Mouse (Mus musculus) kidney, embryonic 15.5 days (tissue): ENCODE data around the gene Arfgap2. TPM values are rescaled to one million over a fixed set of nuclear protein-coding genes. Genes with fewer than 3 reads are reported as not detected.

Experiments
- ATAC-seq: fragments of 200-750 bp; cut with Nextera tagmentation; replicated peaks from 2 replicates; pipeline ENCODE4 v1.8.0; 2017; ENCODE audit warnings: moderate TSS enrichment; ENCODE audit not compliant: low FRiP score
- H3K27ac ChIP-seq: fragments of 300-500 bp; sonication (generic); 2 replicates; pipeline ENCODE4 v1.5.1; 2015; ENCODE audit warnings: mild to moderate bottlenecking, inconsistent platforms
- H3K27me3 ChIP-seq: fragments of 300-500 bp; sonication (generic); 2 replicates; pipeline ENCODE4 v1.6.1; 2015; ENCODE audit warnings: inconsistent platforms
- H3K36me3 ChIP-seq: fragments of 300-500 bp; sonication (generic); 2 replicates; pipeline ENCODE4 v1.6.1; 2015; ENCODE audit warnings: inconsistent platforms
- H3K4me1 ChIP-seq: fragments of 300-500 bp; sonication (generic); 2 replicates; pipeline ENCODE4 v1.6.1; 2015; ENCODE audit warnings: inconsistent platforms
- H3K4me2 ChIP-seq: fragments of 300-500 bp; sonication (generic); 2 replicates; pipeline ENCODE4 v1.6.1; 2015; ENCODE audit warnings: moderate library complexity, mild to moderate bottlenecking, inconsistent platforms
- H3K4me3 ChIP-seq: fragments of 300-500 bp; sonication (generic); replicated peaks from 2 replicates; pipeline ENCODE4 v1.5.1; 2015; ENCODE audit warnings: mild to moderate bottlenecking, inconsistent platforms
- H3K9ac ChIP-seq: fragments of 300-500 bp; sonication (generic); 2 replicates; pipeline ENCODE4 v1.6.1; 2015; ENCODE audit warnings: mild to moderate bottlenecking, inconsistent platforms
- H3K9me3 ChIP-seq: fragments of 300-500 bp; sonication (generic); replicated peaks from 2 replicates; pipeline ENCODE4 v1.6.1; 2016; ENCODE audit warnings: inconsistent platforms
- WGBS: fragments of 180-500 bp; shearing (Covaris S2); methylation state at CpG from one replicate; pipeline ENCODE4 v1.1.7; 2015; ENCODE audit warnings: mixed read lengths; 5-methylcytosine and 5-hydroxymethylcytosine counted together
- polyA plus RNA-seq: library from polyadenylated mRNA; unstranded; fragments of >200 nt; fragmentation: Nextera tagmentation; extraction: Ambion mirVana; gene quantifications from 2 replicates; pipeline ENCODE4 v1.2.1, GENCODE M21; 2015

Gene Arfgap2
- polyA plus RNA-seq, 1 experiment from 2014 or later = 92.2 TPM

DNA sequence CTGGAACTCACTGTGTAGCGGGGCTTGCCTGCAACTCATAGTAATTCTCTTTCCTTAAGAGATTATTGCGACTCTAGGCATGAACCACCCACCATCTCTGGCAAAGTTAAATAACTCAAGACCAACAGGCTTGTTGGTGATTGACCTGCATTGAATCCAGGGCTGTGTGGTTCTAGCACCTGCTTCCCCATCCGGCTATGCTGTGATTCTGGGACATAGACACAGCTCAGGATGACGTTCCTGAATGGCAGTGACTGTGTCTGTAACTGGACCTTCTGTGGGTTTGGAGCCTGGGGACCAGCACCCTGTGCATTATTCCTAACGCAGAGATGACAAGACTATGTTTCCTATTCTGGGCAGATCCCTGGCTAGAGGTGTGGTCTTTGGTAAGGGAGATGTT lies 31.1 kb downstream of the Arfgap2 start:
- Histone ChIP-seq H3K4me2 (no peak overlapping the region), H3K4me3 (no peak overlapping the region), H3K36me3 (no peaks in the 10 kb centered on the region), H3K9ac (no peak overlapping the region), H3K4me1 (peaks cover 10% of the 10 kb centered on the region), H3K9me3 (no peaks in the 10 kb centered on the region), H3K27ac (no peak overlapping the region), H3K27me3 (no peaks in the 10 kb centered on the region)
- no peak for ATAC-seq
- 90% methylated on average over 5 of the region's 5 CpGs for WGBS

DNA sequence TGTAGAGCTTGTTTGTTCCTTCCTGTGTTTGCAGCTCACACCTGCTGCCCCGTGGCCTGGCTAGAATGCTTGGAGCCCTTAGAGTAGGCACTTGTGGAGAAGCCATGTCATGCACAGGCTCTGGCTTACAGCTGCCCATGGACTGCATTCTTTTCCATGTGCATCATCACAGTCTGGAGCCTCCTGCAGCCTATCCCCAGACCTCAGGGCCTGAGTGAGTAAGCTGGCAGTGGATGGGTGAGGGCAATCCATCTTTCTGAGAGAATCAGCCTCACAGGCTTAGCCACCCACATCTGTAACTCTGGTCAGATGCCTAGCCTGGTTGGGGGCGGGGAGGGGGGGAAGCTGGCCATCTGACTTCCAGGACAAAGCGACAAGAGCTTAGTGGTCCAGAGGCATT lies 34.4 kb downstream of the Arfgap2 start:
- Histone ChIP-seq H3K9ac (no peak overlapping the region), H3K27ac (no peak overlapping the region), H3K9me3 (no peaks in the 10 kb centered on the region), H3K36me3 (no peaks in the 10 kb centered on the region), H3K4me1 (no peaks in the 10 kb centered on the region), H3K27me3 (no peaks in the 10 kb centered on the region), H3K4me3 (no peak overlapping the region), H3K4me2 (no peak overlapping the region)
- WGBS = 71% methylated on average over 3 of the region's 3 CpGs
- no peak for ATAC-seq

DNA sequence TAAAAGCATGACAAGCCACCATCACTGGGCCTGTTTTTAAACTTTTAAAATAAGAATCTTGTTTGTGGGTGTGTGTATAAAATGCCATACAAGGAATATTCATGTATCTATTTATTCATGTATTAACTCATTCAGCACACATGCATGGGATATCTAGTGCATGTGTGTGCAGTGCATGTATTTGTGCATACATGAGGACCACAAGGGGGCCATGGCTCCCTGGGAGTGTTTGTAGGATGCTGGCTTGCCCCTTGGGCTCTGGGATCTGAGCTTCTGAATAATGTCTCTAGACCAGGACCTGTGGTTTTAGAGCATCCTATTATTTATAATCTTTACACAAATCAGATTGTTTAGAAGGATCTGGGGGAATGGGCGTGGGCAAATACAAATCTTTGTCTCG lies 36.0 kb downstream of the Arfgap2 start:
- Histone ChIP-seq H3K4me3 (no peak overlapping the region), H3K36me3 (no peaks in the 10 kb centered on the region), H3K27ac (no peak overlapping the region), H3K27me3 (no peaks in the 10 kb centered on the region), H3K9ac (no peak overlapping the region), H3K4me2 (no peak overlapping the region), H3K9me3 (no peaks in the 10 kb centered on the region), H3K4me1 (no peaks in the 10 kb centered on the region)
- ATAC-seq = no peak
- 96% methylated on average over 2 of the region's 2 CpGs for WGBS

DNA sequence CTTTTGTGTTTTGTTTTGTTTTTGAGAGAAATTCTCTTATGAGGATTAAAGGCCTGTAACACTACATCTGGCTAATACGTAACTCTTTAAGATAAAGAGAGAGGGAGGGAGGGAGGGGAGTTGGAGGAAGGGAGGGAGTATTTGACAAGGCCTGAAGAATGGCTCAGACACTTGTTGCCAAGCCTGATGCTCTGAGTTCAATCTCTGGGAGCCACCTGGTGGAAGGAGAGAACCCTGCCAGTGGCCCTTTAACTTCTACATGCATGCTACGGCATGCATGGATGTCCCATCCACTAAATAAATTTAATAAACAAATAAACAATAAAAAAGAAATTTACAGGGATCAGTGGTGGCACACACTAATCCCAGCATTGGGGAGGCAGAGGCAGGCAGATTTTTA lies 37.1 kb downstream of the Arfgap2 start:
- WGBS = 89% methylated on average over 2 of the region's 2 CpGs
- H3K27me3 ChIP-seq = no peaks in the 10 kb centered on the region
- no peaks in the 10 kb centered on the region for H3K36me3 ChIP-seq
- H3K4me3 ChIP-seq = no peak overlapping the region
- no peak overlapping the region for H3K4me2 ChIP-seq
- no peaks in the 10 kb centered on the region for H3K4me1 ChIP-seq
- H3K9ac ChIP-seq = no peak overlapping the region
- no peak overlapping the region for H3K27ac ChIP-seq
- no peaks in the 10 kb centered on the region for H3K9me3 ChIP-seq
- ATAC-seq = no peak

DNA sequence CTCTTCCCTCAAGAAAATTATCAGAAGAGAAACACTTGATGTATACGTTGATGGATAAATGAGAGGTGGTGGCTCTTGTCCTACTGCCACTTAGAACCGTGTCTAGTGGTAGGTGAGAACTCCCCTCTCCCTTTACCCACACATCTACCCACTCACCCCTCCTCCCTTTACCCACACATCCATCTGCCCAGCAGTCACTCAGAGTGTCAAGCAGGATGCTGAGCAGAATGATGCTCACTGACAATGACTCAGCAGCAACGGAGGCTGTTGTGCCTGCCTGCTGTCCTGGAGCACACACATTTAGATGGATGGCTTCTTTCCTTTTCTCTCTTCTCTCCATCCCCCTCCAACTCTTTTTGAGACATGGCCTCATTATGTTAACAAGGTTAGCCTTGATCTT lies 38.1 kb downstream of the Arfgap2 start:
- H3K4me1 ChIP-seq = no peaks in the 10 kb centered on the region
- no peaks in the 10 kb centered on the region for H3K27me3 ChIP-seq
- no peak overlapping the region for H3K9ac ChIP-seq
- H3K4me2 ChIP-seq = no peak overlapping the region
- no peak overlapping the region for H3K27ac ChIP-seq
- H3K9me3 ChIP-seq = no peaks in the 10 kb centered on the region
- ATAC-seq = no peak
- no peaks in the 10 kb centered on the region for H3K36me3 ChIP-seq
- 62% methylated on average over 3 of the region's 3 CpGs for whole genome bisulfite sequencing
- no peak overlapping the region for H3K4me3 ChIP-seq

DNA sequence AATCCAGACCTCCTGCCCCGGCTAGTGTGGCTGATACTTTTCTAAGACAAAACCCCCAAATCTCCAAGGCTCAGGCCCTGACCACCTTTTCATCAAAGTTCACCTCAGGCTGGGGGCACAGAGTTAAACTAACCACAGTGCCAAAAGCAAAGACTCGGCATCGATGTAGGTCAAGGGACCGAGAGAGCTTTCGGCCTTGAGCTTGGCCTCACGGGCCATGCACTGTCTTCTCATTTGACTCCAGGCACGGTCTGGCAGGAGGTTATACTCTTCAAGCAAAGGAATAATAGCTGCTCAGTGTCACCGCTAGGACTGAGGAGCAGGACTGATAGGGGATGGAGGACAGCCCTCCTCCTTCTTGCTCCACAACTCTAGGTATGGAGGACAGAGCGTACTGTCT lies 41.2 kb downstream of the Arfgap2 start:
- no peaks in the 10 kb centered on the region for H3K27me3 ChIP-seq
- no peak for ATAC-seq
- no peaks in the 10 kb centered on the region for H3K9me3 ChIP-seq
- no peaks in the 10 kb centered on the region for H3K36me3 ChIP-seq
- no peak overlapping the region for H3K9ac ChIP-seq
- H3K4me3 ChIP-seq = no peak overlapping the region
- H3K27ac ChIP-seq = no peak overlapping the region
- H3K4me1 ChIP-seq = peaks cover 8% of the 10 kb centered on the region
- no peak overlapping the region for H3K4me2 ChIP-seq
- 93% methylated on average over 9 of the region's 9 CpGs for WGBS

DNA sequence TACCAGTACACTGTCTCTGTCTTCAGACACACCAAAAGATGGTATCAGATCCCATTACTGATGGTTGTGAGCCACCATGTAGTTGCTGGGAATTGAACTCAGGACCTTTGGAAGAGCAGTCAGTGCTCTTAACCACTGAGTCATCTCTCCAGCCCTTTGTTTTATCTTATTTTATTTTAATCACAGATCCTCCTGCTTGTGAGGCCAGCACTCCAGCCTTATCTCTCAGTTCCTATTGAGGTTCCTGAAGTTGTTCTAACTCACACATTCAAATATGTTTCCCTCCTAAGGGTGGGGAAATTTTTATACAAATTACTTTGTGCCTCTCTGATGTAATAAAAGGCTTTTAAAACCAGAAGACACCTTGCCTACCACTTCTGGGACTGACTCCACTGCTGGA lies 41.8 kb downstream of the Arfgap2 start:
- Histone ChIP-seq H3K4me1 (peaks cover 8% of the 10 kb centered on the region), H3K4me2 (no peak overlapping the region), H3K9ac (no peak overlapping the region), H3K9me3 (no peaks in the 10 kb centered on the region), H3K36me3 (no peaks in the 10 kb centered on the region), H3K4me3 (no peak overlapping the region), H3K27me3 (no peaks in the 10 kb centered on the region), H3K27ac (no peak overlapping the region)
- no peak for ATAC-seq

DNA sequence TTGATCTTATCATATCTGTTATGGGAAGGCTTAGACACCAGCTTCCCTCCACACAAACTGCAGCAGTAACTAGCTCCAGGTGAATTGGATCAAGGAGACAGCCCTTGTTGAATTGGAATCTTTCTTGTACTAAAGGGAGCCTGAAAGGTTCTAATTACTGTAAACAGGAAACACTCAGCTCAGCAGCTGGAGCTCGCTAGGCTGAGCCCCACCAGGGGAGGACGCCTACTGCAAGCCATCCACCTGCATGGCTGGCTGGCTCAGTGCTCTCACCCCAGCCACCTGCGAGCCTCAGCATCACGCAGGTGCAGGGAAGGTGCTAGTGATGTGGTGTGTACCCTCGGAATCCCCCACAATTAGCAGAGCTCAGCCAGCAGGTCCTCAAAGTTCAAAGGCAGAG lies 43.9 kb downstream of the Arfgap2 start:
- Histone ChIP-seq H3K9me3 (no peaks in the 10 kb centered on the region), H3K4me3 (no peak overlapping the region), H3K9ac (no peak overlapping the region), H3K27me3 (no peaks in the 10 kb centered on the region), H3K36me3 (no peaks in the 10 kb centered on the region), H3K4me1 (peaks cover 18% of the 10 kb centered on the region), H3K4me2 (no peak overlapping the region), H3K27ac (no peak overlapping the region)
- 20% methylated on average over 5 of the region's 5 CpGs for WGBS
- peak; percentile 72; the same call in 1 of the 2 replicates for ATAC-seq

DNA sequence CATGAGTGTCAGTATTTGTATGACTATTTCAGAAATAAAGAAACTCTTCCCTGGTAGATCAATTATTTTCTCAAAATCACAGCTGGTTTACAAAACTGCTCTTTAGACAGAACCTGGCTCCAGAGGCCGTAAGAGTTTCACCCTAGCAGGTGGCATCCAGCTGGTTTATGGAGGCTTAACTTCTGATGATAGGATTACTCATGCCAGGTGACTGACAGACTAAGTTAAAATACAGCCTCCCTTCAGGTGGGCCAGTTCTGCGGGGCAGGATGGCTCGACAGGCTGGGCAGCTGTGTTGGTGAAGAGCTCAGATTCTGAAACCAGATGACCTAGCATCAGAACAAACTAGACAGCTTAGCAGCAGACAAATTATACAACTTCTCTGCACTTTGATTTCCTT lies 44.8 kb downstream of the Arfgap2 start:
- Histone ChIP-seq H3K4me1 (peaks cover 18% of the 10 kb centered on the region), H3K9me3 (no peaks in the 10 kb centered on the region), H3K9ac (no peak overlapping the region), H3K27ac (no peak overlapping the region), H3K27me3 (no peaks in the 10 kb centered on the region), H3K4me3 (no peak overlapping the region), H3K4me2 (no peak overlapping the region), H3K36me3 (no peaks in the 10 kb centered on the region)
- 59% methylated on average over 3 of the region's 3 CpGs for WGBS
- ATAC-seq = no peak

DNA sequence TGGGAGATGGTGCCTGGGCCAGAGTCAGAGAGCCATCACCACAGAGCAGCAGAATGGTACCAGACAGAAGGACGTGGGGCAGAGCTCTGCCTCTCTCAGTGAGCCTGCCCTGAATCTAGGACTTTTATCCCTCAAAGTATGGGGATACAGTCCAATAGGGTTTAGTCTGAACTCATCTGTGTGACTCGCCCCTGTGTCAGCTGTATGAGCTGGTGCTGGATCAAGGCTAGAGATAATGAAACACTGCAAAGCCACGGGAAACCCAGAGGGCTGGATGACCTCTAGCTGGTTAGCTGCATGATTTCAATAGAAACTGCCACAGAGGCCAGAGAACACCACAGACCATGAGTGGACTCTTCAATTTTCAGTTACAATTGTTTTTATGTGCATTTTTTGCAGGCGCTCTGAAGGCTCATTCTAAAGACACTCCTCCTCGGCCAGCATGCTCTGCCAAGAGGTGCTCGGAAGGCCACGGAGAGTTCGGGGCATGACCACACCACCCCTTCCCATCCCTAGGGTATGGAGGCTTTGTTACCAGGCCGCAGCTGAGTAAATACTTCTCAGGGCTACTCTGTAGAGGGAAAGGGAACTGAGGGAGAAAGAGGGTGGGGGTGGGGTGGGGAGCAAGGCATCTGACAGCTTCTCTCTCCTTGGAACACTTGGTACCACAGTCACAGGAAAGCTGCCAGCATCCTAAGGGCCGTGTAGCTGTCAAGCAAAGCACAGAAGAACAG lies 48.0 kb downstream of the Arfgap2 start:
- H3K27me3 ChIP-seq = no peaks in the 10 kb centered on the region
- H3K4me1 ChIP-seq = peaks cover 21% of the 10 kb centered on the region
- H3K9ac ChIP-seq = no peak overlapping the region
- H3K36me3 ChIP-seq = no peaks in the 10 kb centered on the region
- WGBS = 38% methylated on average over 10 of the region's 10 CpGs
- no peak overlapping the region for H3K4me2 ChIP-seq
- peak; percentile 60 for ATAC-seq
- peak overlapping the region; percentile 33 for H3K27ac ChIP-seq
- H3K4me3 ChIP-seq = no peak overlapping the region
- no peaks in the 10 kb centered on the region for H3K9me3 ChIP-seq

DNA sequence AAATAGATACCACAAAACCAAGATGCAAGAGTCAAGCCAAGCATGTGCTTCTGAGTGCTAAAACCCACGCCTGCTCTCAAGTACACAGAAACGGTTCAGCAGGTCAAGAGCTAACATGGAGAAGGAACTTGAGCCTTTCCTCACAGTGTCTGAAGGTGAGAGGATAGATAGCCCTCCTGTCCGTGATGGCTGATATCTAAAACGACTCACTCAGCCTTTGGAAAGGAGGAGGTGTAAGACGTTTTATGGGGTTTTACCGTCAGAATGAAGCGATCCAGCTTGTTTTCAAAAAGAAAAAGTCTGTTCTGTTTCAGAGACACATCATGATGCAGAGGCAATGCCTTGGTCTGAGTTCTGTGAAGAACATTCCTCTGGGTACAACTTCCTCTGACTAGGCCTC lies 49.4 kb downstream of the Arfgap2 start:
- Histone ChIP-seq H3K27me3 (no peaks in the 10 kb centered on the region), H3K27ac (no peak overlapping the region), H3K4me1 (peaks cover 12% of the 10 kb centered on the region), H3K9ac (no peak overlapping the region), H3K9me3 (no peaks in the 10 kb centered on the region), H3K4me3 (no peak overlapping the region), H3K36me3 (no peaks in the 10 kb centered on the region), H3K4me2 (no peak overlapping the region)
- 52% methylated on average over 7 of the region's 7 CpGs for WGBS
- ATAC-seq = no peak

DNA sequence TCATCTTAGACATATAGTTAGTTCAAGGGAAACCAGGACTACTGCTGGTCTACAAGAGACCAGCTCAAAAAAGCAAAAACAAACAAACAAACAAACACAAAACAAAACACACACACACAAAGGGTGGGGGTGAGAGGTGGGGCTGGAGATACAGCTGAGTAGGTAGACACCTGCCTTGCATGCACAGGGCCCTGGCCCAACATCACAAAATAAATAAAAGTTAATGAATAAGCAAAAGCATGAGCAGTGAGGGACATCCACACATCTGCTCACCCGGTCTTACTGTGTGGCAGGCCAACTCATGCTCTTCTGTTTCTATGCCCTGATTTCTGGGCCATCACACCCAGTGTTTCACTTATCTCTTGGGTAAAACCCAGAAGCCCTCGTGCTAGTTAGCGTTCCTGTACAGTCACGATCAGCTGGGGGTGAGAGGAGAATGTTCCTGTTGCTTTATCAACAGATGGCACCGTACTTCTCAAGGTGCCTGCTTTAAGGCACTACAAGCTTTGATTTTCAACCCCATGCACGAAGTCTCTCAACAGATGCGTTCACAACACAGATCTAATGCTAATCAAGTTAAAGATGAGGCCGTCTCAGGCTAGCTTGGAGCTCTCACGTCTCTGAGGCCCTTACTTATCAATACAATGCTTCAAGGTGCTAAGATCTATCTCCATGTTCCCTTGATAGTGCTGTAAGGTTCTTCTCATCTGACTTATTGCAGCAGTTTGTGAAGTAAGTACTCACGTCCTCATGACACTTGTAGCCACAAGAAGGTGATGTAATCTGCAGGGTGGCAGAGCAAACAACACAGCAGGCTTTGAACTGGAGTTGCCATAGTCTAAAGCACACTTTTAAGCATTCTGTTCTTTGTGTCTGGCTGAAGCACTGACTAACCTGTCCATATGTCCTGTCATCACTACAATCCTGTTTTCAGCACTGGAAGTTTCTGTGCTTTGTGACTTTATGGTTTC lies 56.1 kb downstream of the Arfgap2 start:
- H3K4me2 ChIP-seq = no peak overlapping the region
- peaks cover 22% of the 10 kb centered on the region for H3K4me1 ChIP-seq
- ATAC-seq = no peak; the same call in 1 of the 2 replicates
- H3K36me3 ChIP-seq = no peaks in the 10 kb centered on the region
- WGBS = 79% methylated on average over 10 of the region's 10 CpGs
- H3K9me3 ChIP-seq = no peaks in the 10 kb centered on the region
- no peak overlapping the region for H3K9ac ChIP-seq
- no peak overlapping the region for H3K27ac ChIP-seq
- no peak overlapping the region for H3K4me3 ChIP-seq
- H3K27me3 ChIP-seq = no peaks in the 10 kb centered on the region
